12 mouse cellular contexts compared by ENCODE assay signal in the genomic region with DNA sequence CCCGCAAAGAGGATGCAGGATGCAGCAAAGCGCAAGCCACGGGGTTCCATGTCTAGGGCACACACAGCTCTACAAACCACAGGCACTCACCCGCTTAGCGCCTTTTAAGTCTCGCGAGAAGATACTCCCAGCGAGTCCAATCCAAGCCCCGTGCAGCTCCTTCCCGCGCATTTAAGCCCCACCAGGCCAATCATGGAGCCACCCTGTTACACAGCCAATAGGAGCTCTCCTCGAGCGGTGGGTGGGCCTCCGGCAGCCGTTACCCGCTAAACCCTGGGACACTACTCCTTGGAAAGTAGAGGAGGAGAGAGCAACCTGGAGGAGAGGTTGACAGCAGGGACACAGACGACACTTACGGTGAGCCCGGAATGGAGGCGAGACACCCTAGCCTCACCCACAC. TPM values are rescaled to one million over a fixed set of nuclear protein-coding genes. Genes with fewer than 3 reads are reported as not detected.
A peak's percentile ranks its signal among the peaks of the same experiment; 100 is the strongest.
DNase-seq lines count a peak whose midpoint lies in the region; ATAC-seq and TF ChIP-seq lines count a peak whose summit lies in the region.
"Had no signal": no experiment of that assay in that cellular context is flagged by ENCODE, and none has a peak within 500 bp of the region (broad histone marks: within the 10 kb centered on the region; RNA-seq: fewer than 3 reads in every experiment).

A gene (plus strand): TSS at position 277 of the 400 bp plus-strand sequence.

- peak within 1 kb of the TSS; percentile 48; the same call in 1 of the 2 replicates for H3K9ac ChIP-seq in heart, embryonic 14.5 days (ENCODE audit: low read length)
- H3K9ac ChIP-seq in liver, embryonic 12.5 days = no peak within 1 kb of the TSS
- no peak within 1 kb of the TSS for H3K9ac ChIP-seq in forebrain, embryonic 16.5 days (replicated peaks; ENCODE audit: low read depth, low read length)
- H3K9ac ChIP-seq: embryonic facial prominence, embryonic 15.5 days had no signal

- peak within 1 kb of the TSS; percentile 37 for H3K4me2 ChIP-seq in heart, embryonic 14.5 days (ENCODE audit: low read length)
- peak within 1 kb of the TSS; percentile 30; the same call in 1 of the 2 replicates for H3K4me2 ChIP-seq in liver, embryonic 12.5 days
- no peak within 1 kb of the TSS for H3K4me2 ChIP-seq in forebrain, embryonic 16.5 days (ENCODE audit: low read length)
- H3K4me2 ChIP-seq: embryonic facial prominence, embryonic 15.5 days had no signal

- no peaks in the 10 kb centered on the region for H3K4me1 ChIP-seq in heart, embryonic 14.5 days (ENCODE audit: control insufficient read depth in 2 of 2, insufficient read depth in 2 of 2, low read length in 2 of 2)
- no peaks in the 10 kb centered on the region for H3K4me1 ChIP-seq in liver, embryonic 12.5 days
- H3K4me1 ChIP-seq in forebrain, embryonic 16.5 days (replicated peaks; ENCODE audit: control insufficient read depth, insufficient read depth, low read length) = no peaks in the 10 kb centered on the region
- H3K4me1 ChIP-seq: embryonic facial prominence, embryonic 15.5 days had no signal

- H3K4me3 ChIP-seq in heart, embryonic 14.5 days (ENCODE audit: control insufficient read depth in 1 of 2, insufficient read depth in 1 of 2, low read depth in 1 of 2, low read length in 2 of 2) = peak within 1 kb of the TSS; percentile 15 to 22; a peak in 3 of 4 replicates
- peak within 1 kb of the TSS; percentile 33 for H3K4me3 ChIP-seq in liver, embryonic 12.5 days
- no peak within 1 kb of the TSS for H3K4me3 ChIP-seq in forebrain, embryonic 16.5 days (replicated peaks; ENCODE audit: low read length)
- H3K4me3 ChIP-seq: embryonic facial prominence, embryonic 15.5 days had no signal

- DNase-seq in heart, adult 8-10 months (ENCODE audit: low spot score) = no peak
- peak; percentile 57 for DNase-seq in CD4-positive, CD25-positive, alpha-beta regulatory T cell, adult 2 months (ENCODE audit: low read depth, low spot score)
- peak; percentile 22 for DNase-seq in brain, embryonic 14.5 days (ENCODE audit: low read depth)
- no peak for DNase-seq in kidney, postnatal 14 days
- no peak for DNase-seq in natural killer cell, adult 2 months (ENCODE audit: low spot score in 2 of 2)
- DNase-seq: gastrocnemius, postnatal 25 days; kidney, postnatal 25 days had no signal

- no peaks in the 10 kb centered on the region for H3K27me3 ChIP-seq in heart, embryonic 14.5 days (ENCODE audit: control insufficient read depth, insufficient read depth, low read length)
- H3K27me3 ChIP-seq in liver, embryonic 12.5 days (replicated peaks) = no peaks in the 10 kb centered on the region
- H3K27me3 ChIP-seq in forebrain, embryonic 16.5 days (replicated peaks; ENCODE audit: control insufficient read depth, insufficient read depth, low read length) = no peaks in the 10 kb centered on the region
- H3K27me3 ChIP-seq: embryonic facial prominence, embryonic 15.5 days had no signal

- peak; percentile 64 for ATAC-seq in heart, embryonic 14.5 days (ENCODE audit: insufficient number of reproducible peaks, insufficient read depth, low FRiP score, low read depth)
- peak; percentile 80 for ATAC-seq in liver, embryonic 12.5 days
- ATAC-seq in forebrain, embryonic 16.5 days = no peak

- no peaks in the 10 kb centered on the region for H3K36me3 ChIP-seq in heart, embryonic 14.5 days (ENCODE audit: control insufficient read depth, insufficient read depth, low read length)
- no peaks in the 10 kb centered on the region for H3K36me3 ChIP-seq in liver, embryonic 12.5 days
- no peaks in the 10 kb centered on the region for H3K36me3 ChIP-seq in forebrain, embryonic 16.5 days (ENCODE audit: control insufficient read depth, insufficient read depth)
- H3K36me3 ChIP-seq: embryonic facial prominence, embryonic 15.5 days had no signal

- WGBS in heart, embryonic 14.5 days = 45% methylated on average over 20 of the region's 20 CpGs
- 52% methylated on average over 20 of the region's 20 CpGs for WGBS in liver, embryonic 12.5 days (ENCODE audit: insufficient replicate concordance)
- 71% methylated on average over 20 of the region's 20 CpGs for WGBS in forebrain, embryonic 16.5 days

- TF ChIP-seq CTCF in brain, embryonic 14.5 days (IDR thresholded peaks at IDR 0.05; ENCODE audit: borderline replicate concordance, extremely low read depth, insufficient read depth, insufficient read length) = no peak

- H3K9me3 ChIP-seq in heart, embryonic 14.5 days (ENCODE audit: control insufficient read depth, low read length) = no peaks in the 10 kb centered on the region
- H3K9me3 ChIP-seq in liver, embryonic 12.5 days (replicated peaks) = no peaks in the 10 kb centered on the region
- no peaks in the 10 kb centered on the region for H3K9me3 ChIP-seq in forebrain, embryonic 16.5 days (ENCODE audit: control insufficient read depth, low read length)
- H3K9me3 ChIP-seq: embryonic facial prominence, embryonic 15.5 days had no signal

- H3K27ac ChIP-seq in heart, embryonic 14.5 days (replicated peaks in 1 of 2; ENCODE audit: control insufficient read depth in 1 of 2, insufficient read depth in 1 of 2, low read depth in 2 of 2, low read length in 2 of 2) = no peak within 1 kb of the TSS
- H3K27ac ChIP-seq in liver, embryonic 12.5 days = no peak within 1 kb of the TSS
- no peak within 1 kb of the TSS for H3K27ac ChIP-seq in forebrain, embryonic 16.5 days (ENCODE audit: low read length)
- H3K27ac ChIP-seq: embryonic facial prominence, embryonic 15.5 days; stomach, postnatal 0 days had no signal

- no peak for TF ChIP-seq POLR2A in brain, embryonic 14.5 days (IDR thresholded peaks at IDR 0.05; ENCODE audit: borderline replicate concordance, extremely low read depth, insufficient read depth, insufficient read length, poor library complexity, severe bottlenecking)

RNA-seq across cellular contexts. Expression of the gene that starts here (rescaled TPM):
- polyA plus RNA-seq in heart, embryonic 14.5 days (2014; fragmentation: Nextera tagmentation; extraction: Ambion mirVana) = 3.3 and 3.7 TPM in 2 replicates
- not detected for total RNA-seq in heart, adult 8-10 months (2022)
- polyA plus RNA-seq in brain, embryonic 14.5 days (2012; rRNA removed) = 0.19 and 0.26 TPM in 2 replicates
- polyA plus RNA-seq in liver, embryonic 12.5 days (2016; fragmentation: Nextera tagmentation; extraction: Ambion mirVana) = 1.1 and 1.5 TPM in 2 replicates
- 0.10 and 0.11 TPM in 2 replicates for polyA plus RNA-seq in forebrain, embryonic 16.5 days (2015; fragmentation: Nextera tagmentation; extraction: Ambion mirVana)
- total RNA-seq: gastrocnemius, postnatal 25 days had no signal

Comparison
In these comparisons a context has a peak if more than half of its experiments do, and no peak if none do; other contexts are left out.
1. Peak in DNase-seq in brain, embryonic 14.5 days; RNA of the gene not detected or under 1 TPM.